Mouse (Mus musculus) urinary bladder, postnatal 25 days (tissue): ENCODE results near the gene Hdac4.

Experiments used
- DNase-seq: peaks from one replicate; pipeline ENCODE4 v3.0.0; 2022; ENCODE audit warnings: low spot score

Hdac4 gene

DNA sequence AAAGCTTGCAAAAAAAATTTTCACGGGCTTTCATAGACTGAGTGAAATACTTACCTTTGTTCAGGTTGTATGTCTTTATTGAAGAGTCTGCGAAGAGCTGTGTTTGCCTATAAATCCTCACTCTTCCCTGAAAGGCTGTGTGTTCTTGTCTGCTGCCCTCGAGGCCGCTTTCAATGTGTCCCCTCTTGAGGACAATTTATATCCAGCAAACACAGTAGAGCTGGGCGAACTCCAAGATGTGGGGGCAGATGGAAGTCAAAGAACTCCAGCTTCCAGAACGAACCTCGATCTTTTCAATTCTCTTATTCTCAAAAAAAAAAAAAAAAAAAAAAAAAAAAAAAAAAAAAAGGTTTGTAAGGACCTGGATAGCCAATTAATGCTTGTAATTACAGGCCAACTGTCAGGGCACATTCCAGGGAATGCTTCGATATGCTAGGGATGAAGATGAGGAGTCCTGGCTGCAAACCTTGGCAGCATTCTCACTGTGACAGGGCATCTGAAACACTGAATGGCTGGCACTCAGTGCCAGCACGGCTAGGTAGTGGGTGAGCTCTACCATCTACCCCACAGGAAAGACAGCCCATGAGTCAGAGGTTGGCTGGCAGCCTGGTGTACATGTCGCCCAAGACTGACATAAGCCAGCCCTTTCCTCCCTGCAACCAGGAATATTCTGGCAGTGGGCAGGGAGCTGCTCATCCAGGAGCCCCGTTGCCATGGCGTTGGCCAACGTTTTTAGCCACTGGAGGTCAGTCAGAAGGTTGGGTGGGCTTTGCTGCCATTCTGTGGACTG is at the start of gene Hdac4:
TSS of gene Hdac4 (minus strand) at position 340 of the 790 bp plus-strand sequence.
- DNase-seq, result no peak

DNA sequence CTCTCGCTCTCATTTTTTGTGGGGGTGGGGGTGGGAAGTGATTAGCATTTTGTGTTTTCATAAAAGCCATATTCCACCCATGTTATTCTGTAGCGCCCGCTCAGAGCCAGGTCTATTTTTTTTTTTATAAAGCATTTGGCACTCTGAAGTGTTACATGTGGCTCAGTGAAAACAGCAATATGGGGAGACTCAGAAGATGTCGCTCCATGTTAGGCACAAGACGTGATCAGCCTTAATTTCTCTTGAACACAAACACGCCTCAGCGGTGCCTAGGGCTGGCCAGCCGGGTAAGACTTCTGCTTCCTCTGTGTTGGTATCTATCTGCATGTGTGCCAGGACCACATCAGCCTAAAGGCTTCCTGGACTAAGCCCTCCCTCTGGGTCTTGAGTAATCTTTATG is 48.0 kb upstream of the Hdac4 start:
- DNase-seq, result no peak

DNA sequence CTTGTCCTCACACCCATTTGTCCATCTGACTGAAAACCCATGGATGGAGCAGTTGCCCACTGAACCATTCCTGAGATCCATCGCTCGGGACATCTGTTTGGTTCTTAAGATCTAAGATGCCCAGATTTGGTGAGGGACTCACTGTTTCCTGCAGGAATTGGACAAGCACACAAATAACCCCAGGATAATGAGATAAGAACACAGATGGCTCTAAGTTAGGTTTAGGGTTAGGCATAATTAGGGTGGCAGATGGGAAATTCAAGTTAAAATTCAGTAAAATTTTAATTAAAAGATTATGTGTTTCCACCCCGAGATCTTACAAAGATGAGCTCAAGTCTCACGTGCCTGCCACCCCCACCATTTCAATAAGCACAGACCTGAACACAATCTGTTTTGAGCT is 44.6 kb upstream of the Hdac4 start:
- no peak for DNase-seq

DNA sequence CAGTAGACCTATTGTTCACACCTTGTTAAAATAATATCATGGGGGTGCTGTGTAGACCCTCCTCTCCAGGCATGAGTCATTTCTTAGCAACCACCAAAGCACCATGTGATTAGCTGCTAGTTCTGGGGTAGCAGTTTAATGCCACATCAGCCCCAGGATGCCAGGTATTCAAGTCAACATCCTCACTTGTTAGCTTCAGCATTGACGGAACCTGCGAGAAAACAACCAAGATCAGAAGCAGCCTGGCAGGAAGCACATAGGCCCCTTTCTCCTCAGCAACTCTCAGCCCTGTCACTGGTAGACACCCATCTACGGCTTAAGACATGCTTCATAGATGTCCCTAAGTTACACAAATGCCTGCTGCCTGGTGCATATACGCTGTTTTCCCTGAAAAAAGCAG is 40.1 kb upstream of the Hdac4 start:
- DNase-seq, result no peak

DNA sequence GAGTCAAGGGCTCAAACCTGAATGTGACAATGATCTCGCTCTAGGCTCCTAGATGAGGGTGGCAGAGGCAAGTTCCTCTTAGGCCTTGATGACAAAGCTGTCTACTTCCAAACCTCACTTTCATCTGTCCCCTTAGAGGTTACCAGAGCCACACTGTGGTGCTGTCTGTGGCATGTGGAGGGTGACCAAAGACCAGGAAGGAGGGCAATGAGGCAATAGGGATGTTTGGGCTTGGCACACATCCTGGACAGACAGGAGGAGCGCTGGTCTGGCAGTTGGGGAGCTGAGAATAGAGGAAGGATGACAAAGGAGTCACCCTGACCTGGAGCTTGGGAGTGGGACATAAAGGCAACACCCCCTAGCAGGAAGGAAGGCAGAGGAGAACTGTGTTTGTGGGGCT is 29.8 kb upstream of the Hdac4 start:
- DNase-seq, result no peak

DNA sequence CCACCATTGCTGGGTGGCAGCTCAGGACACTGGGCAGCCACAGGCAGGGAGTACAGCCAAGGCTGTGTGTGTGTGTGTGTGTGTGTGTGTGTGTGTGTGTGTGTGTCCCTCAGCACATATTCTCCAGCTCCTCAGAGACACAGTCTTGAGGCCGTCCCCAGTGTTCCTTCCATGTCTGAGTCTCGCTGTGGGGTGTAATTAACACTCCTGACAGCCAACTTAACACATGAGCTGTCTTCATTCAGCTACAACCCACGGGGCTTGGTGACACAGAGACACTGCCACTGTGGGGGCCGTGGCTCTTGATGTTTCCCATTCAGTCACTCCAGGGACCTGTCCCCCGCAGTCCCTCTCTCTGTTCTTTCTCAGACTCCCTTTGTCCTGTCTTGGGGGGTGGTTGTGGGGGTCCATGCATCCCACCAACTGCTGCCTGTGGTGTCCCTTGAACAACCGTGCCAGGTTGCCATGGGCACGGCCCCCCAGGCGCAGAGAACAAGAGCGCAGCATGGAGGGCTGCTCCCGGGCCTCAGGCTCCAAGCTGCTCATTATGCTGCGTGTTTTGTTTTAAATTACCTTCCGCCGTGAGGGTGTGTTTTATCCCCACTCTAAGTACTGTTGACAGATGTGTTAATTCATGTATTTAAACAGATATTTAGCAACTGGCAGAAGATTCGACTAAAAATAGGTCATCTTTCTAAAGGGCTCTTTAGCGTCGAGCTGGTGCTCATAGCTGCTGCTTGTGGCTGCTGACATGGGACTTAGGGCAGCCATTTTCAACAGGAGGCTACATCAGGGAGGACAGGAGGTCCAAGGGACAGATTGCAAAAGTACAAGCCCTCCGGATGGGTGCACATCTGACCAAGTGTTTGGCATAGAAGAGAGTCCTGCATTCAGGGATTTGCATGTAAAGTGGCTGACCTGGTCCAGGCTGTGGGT is 28.7 kb upstream of the Hdac4 start:
- no peak for DNase-seq

DNA sequence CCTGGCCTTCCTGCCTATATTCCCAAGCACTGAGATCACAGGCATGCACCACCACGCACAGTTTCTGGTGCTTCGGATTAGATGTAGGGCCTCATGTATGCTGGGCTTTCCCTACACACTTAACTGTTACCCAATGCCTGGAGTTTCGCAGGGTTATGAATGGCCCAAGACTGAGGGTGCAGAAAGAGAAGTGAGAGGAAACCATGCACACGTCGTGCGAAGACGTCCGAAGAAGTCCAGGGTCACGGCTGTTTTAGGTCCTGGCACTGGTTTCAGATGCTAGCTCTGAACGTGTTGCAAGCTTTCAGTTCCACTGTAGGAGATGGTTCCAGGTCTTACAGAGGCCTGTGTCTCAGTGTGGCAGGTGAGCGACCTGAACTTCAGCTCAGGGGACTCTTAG is 21.2 kb upstream of the Hdac4 start:
- no peak for DNase-seq

DNA sequence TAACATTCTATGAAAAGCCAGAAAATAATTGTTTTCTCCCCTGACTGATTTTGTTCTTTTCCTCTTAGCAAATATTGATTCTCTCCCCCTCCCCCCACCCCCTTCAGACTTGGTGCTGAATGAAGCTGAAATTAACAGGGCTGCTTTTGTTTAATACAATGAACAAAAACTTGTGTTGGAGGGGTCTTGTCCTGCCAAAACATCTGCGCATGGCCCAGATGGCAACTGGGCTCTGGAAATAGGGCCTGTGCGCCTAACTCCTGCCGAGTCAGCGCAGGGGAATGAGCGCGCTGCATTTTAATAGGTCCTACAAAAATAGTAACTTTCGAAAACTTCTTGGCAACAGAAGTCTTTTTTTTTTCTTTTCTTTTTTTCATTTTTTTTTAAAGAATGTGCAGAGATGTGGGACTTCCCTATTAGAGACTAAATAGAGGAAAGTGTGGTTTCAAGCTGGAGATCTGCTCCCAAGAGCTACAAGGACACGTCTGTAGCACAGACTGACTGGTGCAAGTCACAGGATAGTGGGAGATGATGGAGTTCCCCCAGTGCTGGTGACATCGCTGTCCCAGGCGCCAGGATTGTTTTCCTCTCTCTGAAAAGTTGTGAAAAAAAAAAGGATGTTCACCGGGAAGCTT is 20.6 kb upstream of the Hdac4 start:
- DNase-seq, result no peak

DNA sequence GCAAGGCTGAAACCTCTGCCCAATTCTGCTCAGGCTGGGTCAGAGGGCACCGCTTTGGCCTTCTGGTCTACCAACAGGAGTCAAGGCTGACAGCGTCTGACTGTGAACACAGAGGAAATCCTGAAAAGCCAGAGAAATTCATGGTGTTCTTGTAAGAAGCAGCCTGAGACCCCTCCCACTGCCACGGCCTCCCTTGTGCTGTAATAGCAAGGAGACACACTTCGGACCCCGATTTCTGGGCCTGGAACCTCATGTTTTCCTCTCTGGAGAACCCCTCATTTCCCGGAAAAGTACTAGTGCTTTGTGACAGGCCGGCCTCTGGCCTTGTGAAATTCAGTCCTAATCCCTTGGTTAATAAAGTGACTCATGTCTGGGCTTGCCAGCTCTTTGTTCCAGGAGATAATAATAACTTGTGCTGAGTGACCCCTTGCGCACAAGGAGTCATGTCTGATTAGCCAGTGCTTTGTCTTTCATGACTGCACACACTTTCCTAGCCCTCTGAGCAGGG is 19.7 kb upstream of the Hdac4 start:
- DNase-seq, result peak; percentile 10

DNA sequence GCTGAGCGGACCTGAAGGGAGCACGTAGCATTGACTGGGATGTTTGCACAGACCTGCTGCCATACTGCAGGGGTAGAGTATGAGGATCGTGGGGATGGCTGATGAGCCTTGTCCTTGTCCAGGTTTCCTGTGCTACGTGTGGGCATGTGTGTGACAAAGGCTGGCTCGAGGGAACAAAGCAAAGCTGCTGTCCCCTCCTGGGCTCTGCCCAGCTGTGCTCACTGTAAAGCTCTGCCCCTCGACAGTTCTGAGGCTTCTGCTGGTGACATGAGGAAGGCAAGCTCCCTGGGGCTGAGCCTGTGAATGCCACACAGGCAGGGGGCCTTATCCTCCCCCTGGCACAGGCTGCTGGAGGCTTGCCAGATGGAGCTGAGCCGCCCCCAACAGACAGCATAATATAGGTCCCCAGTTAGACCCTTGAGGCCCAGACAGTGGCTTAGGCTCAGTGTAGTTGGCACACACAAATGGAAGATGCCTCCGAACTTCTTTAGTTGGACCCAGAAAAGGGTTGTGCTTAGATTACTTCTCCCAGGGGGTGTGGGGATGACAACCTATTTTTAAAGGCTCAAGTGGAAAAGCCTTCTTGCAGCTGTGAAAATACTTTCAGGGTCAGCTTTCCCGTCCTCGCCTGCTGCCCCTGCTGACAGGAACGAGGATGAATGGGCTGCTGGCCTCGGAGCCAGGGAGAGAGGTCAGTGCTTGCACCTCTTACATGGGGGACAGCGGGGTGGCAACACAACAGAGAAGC is 16.7 kb upstream of the Hdac4 start:
- no peak for DNase-seq

DNA sequence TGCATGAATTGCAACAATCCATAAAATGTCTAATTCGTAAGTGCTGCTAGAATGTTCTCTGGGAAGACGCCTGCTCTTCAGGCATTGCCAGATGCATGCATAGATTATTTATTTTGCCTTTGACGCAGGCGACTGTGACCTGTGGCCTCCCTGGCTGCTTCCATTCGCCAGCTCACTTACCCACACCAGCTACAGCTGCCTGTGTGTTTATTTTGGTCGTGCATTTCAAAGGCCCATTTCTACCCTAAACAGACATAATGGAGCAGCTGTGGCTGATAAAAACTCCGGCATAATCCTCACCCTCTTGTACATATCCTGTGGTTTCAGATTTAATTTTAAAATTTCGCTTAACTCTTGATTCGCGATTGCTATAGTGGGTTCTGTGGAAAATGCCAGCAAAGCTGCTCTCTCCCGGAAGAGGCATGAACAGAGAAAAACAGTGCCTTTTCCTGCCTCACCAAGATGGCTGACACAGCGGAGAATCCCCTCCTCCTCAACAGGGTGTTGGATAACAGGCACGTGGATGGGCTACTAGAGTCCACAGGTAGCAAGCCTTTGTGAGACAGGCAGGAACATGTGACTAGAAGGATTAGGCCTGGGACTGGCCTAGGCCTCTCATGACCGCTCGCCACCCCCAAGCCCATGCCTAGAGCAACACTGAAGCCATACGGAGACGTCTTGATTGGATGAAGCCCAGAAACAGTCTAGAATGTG is 7.3 kb upstream of the Hdac4 start:
- DNase-seq, result no peak

DNA sequence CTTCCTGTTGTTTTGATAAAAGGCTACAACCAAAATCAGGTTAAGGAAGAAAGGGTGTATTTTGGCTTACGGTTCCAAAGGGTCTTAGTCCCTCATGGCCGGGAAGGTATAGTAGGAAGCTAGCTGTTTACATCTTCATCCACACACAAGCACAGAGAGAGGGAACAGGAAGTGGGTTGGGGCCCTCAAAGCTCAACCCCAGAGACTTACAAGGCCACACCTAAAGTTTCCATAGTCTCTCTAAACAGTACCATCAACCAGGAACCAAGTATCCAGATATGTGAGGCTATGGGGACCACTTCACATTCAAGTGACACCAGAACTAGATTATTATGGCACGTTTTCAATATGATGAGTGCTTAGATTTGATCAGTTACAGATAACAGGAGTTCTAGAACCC is 5.0 kb downstream of the Hdac4 start:
- DNase-seq, result no peak

DNA sequence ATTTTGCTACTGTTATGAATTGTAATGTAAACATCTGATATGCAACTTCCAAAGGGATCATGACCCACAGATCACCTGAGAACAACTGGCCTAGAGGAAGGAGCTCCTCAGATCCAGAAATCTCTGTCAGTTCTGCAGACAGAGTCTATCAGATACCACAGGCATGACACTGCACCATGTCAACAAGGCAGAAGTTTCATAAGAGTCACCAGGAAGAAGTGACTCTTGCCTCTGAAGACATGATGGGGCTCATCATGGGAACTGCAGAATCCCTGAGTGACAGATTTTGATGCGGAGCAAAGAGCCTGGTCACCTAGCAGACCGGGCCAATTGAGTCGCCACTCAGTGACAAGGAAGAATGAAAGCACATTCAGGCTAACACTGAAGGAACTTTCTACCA is 8.4 kb downstream of the Hdac4 start:
- no peak for DNase-seq

DNA sequence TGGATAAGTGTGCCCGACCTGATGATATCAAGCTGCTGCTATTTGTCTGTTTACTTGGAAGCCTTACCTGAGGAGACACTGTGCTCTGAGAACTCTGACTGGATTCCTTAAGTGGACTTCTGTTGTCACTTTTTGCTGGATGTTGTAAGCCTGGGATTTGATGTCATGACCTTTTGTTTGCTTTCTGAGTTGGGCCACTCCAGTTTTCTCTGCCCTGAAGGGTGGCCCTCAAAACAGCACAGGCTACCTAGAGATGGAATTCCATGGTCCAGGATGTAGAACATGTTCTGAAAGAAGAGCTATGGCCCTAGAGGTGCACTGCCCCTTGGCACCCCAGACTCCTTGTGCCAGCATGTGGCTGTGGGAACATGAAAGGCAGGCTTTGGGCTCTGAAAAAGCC is 10.9 kb downstream of the Hdac4 start:
- no peak for DNase-seq

DNA sequence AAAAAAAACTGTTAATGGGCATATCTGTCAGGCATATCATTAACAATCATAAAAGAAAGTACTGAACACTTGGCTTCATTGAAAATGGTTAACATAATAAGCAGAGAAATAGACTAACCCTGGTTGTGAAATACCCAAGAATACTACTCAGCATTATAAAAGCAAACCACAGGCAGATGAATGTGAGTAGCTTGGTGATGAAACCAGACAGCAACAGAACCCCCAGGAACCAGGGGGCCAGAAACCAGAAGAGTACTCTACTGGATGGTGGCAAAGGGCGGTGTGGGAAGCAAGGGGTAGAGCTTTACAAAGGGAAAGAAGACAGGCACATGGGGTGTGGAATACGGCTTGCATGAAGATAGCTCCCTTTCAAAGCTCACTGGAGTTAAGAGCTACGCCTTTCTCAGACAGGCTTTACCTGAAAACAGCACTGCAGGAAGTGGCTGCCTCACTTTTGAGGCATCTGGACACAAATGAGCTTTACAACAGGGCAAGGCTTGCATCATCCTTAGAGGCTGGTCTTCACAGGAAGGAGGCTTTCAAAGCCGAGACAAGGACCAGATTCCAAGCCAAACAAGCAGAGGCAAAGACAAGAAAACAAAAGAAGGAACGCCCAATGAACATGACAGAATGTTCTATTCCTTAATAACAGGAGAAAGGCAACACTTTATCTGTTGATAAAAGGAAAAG is 12.3 kb downstream of the Hdac4 start:
- DNase-seq, result no peak

DNA sequence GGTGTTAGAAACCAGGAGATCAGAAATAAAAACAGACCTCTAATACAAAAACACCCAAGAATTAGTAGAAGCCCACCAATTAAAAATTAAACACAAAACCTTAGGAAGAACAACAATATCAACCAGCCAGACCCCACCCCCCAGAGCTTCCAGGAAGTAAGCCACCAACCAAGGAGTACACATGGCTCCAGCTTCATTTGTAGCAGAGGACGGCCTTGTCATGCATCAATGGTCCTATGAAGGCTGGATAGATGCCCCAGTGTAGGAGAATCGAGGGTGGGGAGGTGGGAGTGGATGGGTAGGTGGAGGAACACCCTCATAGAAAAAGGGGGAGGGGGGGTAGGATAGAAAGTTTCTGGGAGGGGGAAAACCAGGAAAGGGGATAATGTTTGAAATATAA is 13.5 kb downstream of the Hdac4 start:
- no peak for DNase-seq

DNA sequence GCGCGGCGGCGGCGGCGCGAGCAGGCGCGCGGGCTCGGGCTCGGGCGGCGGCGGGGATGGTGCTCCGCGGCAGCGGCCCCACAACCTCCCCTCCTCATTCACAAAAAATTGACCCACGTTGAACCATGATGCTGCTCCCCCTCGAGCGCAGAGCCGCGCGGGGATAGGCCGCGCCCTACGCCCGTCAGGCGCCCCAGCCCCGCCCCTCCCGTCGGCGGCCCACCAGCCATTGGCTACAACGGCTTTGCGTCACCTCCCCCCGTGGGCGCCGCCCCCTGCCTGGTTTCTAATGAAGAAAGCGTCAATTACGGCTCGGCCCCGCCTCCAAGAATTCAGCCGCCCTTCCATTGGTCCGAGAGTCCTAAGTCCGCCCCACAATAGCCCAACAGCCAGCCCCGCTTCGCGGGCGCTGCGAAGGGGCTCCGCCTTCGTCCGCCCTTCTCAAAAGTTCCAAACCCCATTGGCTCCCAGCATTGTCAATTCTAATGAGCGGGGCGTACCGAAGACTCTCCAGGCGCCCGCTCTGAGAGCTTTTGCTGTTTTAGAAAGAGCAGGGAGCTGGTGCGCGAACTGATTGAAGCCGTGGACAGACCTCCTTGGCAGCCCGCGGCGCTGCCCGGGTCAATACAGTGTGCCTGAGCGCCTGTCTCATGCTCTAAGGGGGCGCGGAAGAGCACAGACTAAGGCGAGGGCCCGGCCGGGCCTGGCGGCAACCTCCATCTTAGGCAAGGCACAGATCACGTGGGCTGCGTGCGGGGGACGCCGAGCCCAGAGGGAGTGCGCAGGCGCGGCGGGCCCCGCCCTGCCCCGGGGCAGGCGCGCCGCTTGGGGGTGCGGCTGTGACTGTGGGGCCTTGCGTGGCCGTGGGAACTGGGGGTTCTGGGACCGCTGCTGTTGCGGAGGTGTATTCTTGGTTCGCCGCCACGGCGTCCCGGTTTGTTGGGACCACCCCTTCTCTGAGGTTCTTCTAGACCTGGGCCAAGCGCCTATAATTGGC is 15.1 kb downstream of the Hdac4 start:
- DNase-seq, result peak; percentile 98

DNA sequence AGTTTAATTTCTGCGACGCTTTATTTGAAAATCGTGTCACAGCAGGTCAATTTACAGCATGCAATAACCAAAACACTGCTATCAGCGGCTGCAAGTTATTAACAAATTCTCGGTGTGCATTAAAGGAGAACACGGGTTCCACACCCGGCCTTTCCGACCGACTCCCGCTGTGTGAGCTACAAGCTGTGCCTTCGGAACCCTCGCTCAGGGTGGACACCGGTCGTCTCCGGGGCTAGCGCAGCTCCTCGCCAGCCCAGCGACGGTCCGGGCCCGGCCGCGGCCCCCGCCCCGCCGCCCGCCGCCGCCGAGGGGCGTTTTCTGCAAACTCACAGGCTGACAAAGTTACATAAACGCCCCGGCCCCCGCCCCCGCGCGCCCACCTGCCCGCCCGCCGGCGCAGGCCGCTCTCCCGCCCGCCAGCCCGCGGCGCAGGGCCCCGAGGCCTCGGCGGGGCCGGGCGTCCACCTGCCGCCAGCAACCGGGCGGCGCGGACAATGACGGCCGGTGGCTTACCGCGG is 16.0 kb downstream of the Hdac4 start:
- DNase-seq, result peak; percentile 39

DNA sequence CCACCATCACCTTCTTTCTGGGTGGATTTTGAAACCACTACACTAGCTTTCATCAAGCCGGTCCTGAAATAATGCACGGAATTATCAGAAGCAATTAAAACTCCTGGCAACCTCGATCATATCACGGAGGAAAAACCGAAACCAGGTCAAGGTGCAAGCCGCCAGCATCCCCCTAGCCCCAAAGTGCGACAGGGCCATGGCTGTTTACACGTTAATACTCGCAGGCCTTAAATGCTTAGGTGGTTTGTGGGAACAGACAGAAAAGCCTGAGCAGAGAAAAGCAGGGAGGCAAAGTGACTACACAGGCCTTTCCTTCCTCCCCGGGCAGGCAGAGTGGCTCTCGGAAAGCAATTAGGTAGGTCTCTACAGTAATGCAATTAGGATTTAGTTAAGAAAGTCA is 16.4 kb downstream of the Hdac4 start:
- no peak for DNase-seq
